Mouse (Mus musculus) kidney, adult 2 months (tissue): Measurements from ENCODE around the gene Slc24a3.

ENCODE experiments used
- CTCF ChIP-seq: fragments of 200-500 bp; conservative IDR thresholded peaks from 2 replicates; pipeline ENCODE4 v1.5.1; 2011; ENCODE audit warnings: low read depth, mild to moderate bottlenecking, control low read depth, low read length, moderate library complexity, mixed read lengths; ENCODE audit not compliant: insufficient read depth, insufficient read length
- POLR2A ChIP-seq: fragments of 200-500 bp; IDR thresholded peaks from one replicate; pipeline ENCODE4 v1.6.1; 2011; ENCODE audit warnings: low read depth, low read length, control low read depth

DNA sequence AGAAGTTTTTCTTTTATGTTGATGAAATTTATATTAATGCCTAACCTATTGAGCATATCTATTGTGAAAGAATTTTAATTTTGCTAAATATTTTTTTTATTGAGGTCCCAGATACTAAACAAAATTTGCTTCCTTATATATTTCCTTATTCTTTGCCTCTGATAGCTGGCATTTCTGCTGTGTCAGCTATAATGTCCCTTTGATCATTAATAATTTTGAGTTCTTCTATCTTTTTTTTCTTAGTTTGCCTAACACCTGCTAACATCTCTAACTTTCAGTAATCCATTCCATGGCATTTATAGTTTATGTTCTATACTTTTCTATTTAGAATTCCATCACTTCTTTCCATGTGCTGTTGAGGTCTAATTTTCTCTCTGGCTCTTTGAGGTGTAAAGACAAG lies 165.9 kb downstream of the Slc24a3 start:
- no peak for TF ChIP-seq POLR2A
- no peak for TF ChIP-seq CTCF
